Mouse (Mus musculus): ENCODE results near the gene Tas2r136. TPM values are rescaled to one million over a fixed set of nuclear protein-coding genes. Genes with fewer than 3 reads are reported as not detected.

Tas2r136 gene
- polyA plus RNA-seq (2012; fragmentation: generic; extraction: Trizol), result not detected

DNA sequence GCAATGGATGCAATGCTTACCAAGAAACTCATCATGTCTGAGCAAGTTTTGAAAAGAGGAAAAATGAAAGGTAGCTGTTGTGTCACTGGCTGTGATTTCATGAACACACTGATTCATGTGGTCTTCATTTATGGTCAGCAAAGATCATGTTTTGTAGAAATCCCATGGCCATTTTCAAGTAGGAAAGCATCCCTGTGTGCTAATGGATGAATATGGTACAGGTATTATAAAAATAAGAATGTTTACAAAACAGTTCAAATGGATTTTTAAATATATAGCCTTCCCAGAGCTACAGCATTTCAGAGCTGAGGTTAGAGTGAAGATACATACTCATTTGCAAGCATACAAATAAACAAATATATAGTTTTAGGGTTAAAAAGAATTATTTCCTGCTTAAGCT is at the start of gene Tas2r136:
TSS of gene Tas2r136 (minus strand) at position 101 of the 400 bp plus-strand sequence.
- TF ChIP-seq TCF12 (IDR thresholded peaks at IDR 0.05; ENCODE audit: insufficient read depth, poor library complexity, severe bottlenecking), result no peak
- no peak for TF ChIP-seq SRF (IDR thresholded peaks at IDR 0.05; ENCODE audit: control insufficient read depth, insufficient read length, low read depth)
- TF ChIP-seq USF1 (IDR thresholded peaks at IDR 0.05; ENCODE audit: low read depth), result no peak
- no peak for TF ChIP-seq TCF3 (IDR thresholded peaks at IDR 0.05; ENCODE audit: insufficient read length, low read depth)
- no peak for TF ChIP-seq MYOD1 (IDR thresholded peaks at IDR 0.05; ENCODE audit: control insufficient read depth in 1 of 3, insufficient read length in 2 of 3, low read depth in 2 of 3)
- no peak for TF ChIP-seq CEBPB (IDR thresholded peaks at IDR 0.05; ENCODE audit: insufficient read depth, poor library complexity, severe bottlenecking)
- no peak for TF ChIP-seq REST (IDR thresholded peaks at IDR 0.05; ENCODE audit: insufficient read depth, insufficient read length)
- no peak for TF ChIP-seq E2F4 (IDR thresholded peaks at IDR 0.05; ENCODE audit: insufficient read depth)
- TF ChIP-seq POLR2A (IDR thresholded peaks at IDR 0.05; ENCODE audit: insufficient read length, low read depth), result no peak
- no peak for TF ChIP-seq MYOG (IDR thresholded peaks at IDR 0.05; ENCODE audit: control insufficient read depth in 1 of 3, insufficient read depth in 1 of 3, insufficient read length in 2 of 3, low read depth in 2 of 3)
- Histone ChIP-seq H3ac (ENCODE audit: control insufficient read depth, insufficient read length) (no peak within 1 kb of the TSS), H3K27me3 (ENCODE audit: control insufficient read depth, insufficient read depth, insufficient read length) (no peaks in the 10 kb centered on the region), H3K36me3 (ENCODE audit: control insufficient read depth, insufficient read depth) (no peaks in the 10 kb centered on the region), H3K4me3 (no peak within 1 kb of the TSS), H3K4me2 (ENCODE audit: low read depth) (no peak within 1 kb of the TSS), H3K79me2 (ENCODE audit: control insufficient read depth, insufficient read depth) (no peaks in the 10 kb centered on the region)

- Histone ChIP-seq H3K36me3 (ENCODE audit: control insufficient read depth, insufficient read depth) (no peaks in the 10 kb centered on the region), H3ac (ENCODE audit: control insufficient read depth, insufficient read length) (no peak within 1 kb of the TSS), H3K27me3 (ENCODE audit: control insufficient read depth, insufficient read depth, insufficient read length) (no peaks in the 10 kb centered on the region), H3K4me3 (no peak within 1 kb of the TSS), H3K79me2 (ENCODE audit: control insufficient read depth, insufficient read depth) (no peaks in the 10 kb centered on the region), H3K4me2 (ENCODE audit: low read depth) (no peak within 1 kb of the TSS)
- TF ChIP-seq REST (IDR thresholded peaks at IDR 0.05; ENCODE audit: insufficient read depth, insufficient read length), result no peak
- no peak for TF ChIP-seq MYOG (IDR thresholded peaks at IDR 0.05; ENCODE audit: control insufficient read depth in 1 of 3, insufficient read depth in 1 of 3, insufficient read length in 2 of 3, low read depth in 2 of 3)
- no peak for TF ChIP-seq USF1 (IDR thresholded peaks at IDR 0.05; ENCODE audit: low read depth)
- TF ChIP-seq CEBPB (IDR thresholded peaks at IDR 0.05; ENCODE audit: insufficient read depth, poor library complexity, severe bottlenecking), result no peak
- no peak for TF ChIP-seq TCF3 (IDR thresholded peaks at IDR 0.05; ENCODE audit: insufficient read length, low read depth)
- TF ChIP-seq POLR2A (IDR thresholded peaks at IDR 0.05; ENCODE audit: insufficient read length, low read depth), result no peak
- no peak for TF ChIP-seq SRF (IDR thresholded peaks at IDR 0.05; ENCODE audit: control insufficient read depth, insufficient read length, low read depth)
- TF ChIP-seq E2F4 (IDR thresholded peaks at IDR 0.05; ENCODE audit: insufficient read depth), result no peak
- TF ChIP-seq TCF12 (IDR thresholded peaks at IDR 0.05; ENCODE audit: insufficient read depth, poor library complexity, severe bottlenecking), result no peak
- no peak for TF ChIP-seq POLR2AphosphoS2 (IDR thresholded peaks at IDR 0.05; ENCODE audit: insufficient read length, low read depth)
- TF ChIP-seq MYOD1 (IDR thresholded peaks at IDR 0.05; ENCODE audit: control insufficient read depth in 1 of 3, insufficient read length in 2 of 3, low read depth in 2 of 3), result no peak
- TF ChIP-seq MAX (IDR thresholded peaks at IDR 0.05; ENCODE audit: low read depth), result no peak
Measured at GRCm38 (mm10) chr6:132802518-132802917, 24.6 kb upstream of the Tas2r136 start, which contains the start of gene Tas2r117. Tas2r117 (plus strand) TSS chr6:132802818.

DNA sequence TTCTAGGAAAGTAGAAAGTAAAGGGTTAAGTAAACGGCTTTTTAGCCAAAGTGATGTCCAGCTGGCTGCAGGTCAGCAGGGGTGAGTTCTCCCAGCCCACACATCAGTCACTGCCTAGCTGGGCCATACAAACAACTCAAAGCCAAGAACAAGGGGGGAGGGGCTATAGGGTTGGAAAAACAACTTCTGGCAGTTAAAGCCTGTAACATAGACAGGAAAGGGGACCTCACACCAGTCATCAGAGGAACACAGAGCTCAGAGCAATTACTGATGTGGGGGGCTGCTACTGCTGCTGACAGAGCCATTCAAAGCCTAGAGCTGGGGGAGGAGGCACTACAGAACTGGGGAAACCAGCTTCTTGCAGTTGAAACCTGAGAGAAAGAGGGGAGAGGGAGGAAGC is 17.4 kb upstream of the Tas2r136 start:
- H3K4me3 ChIP-seq, result no peak overlapping the region
- H3K36me3 ChIP-seq (ENCODE audit: control insufficient read depth, insufficient read depth), result no peaks in the 10 kb centered on the region
- no peak overlapping the region for H3K4me2 ChIP-seq (ENCODE audit: low read depth)
- no peak overlapping the region for H3ac ChIP-seq (ENCODE audit: control insufficient read depth, insufficient read length)
- no peaks in the 10 kb centered on the region for H3K79me2 ChIP-seq (ENCODE audit: control insufficient read depth, insufficient read depth)
- H3K27me3 ChIP-seq (ENCODE audit: control insufficient read depth, insufficient read depth, insufficient read length), result no peaks in the 10 kb centered on the region
- no peak for TF ChIP-seq CEBPB (IDR thresholded peaks at IDR 0.05; ENCODE audit: insufficient read depth, poor library complexity, severe bottlenecking)
- no peak for TF ChIP-seq TCF3 (IDR thresholded peaks at IDR 0.05; ENCODE audit: insufficient read length, low read depth)
- no peak for TF ChIP-seq REST (IDR thresholded peaks at IDR 0.05; ENCODE audit: insufficient read depth, insufficient read length)
- TF ChIP-seq MYOD1 (IDR thresholded peaks at IDR 0.05; ENCODE audit: control insufficient read depth in 1 of 3, insufficient read length in 2 of 3, low read depth in 2 of 3), result no peak
- no peak for TF ChIP-seq SRF (IDR thresholded peaks at IDR 0.05; ENCODE audit: control insufficient read depth, insufficient read length, low read depth)
- TF ChIP-seq TCF12 (IDR thresholded peaks at IDR 0.05; ENCODE audit: insufficient read depth, poor library complexity, severe bottlenecking), result no peak
- TF ChIP-seq E2F4 (IDR thresholded peaks at IDR 0.05; ENCODE audit: insufficient read depth), result no peak
- TF ChIP-seq MAX (IDR thresholded peaks at IDR 0.05; ENCODE audit: low read depth), result no peak
- no peak for TF ChIP-seq MYOG (IDR thresholded peaks at IDR 0.05; ENCODE audit: control insufficient read depth in 1 of 3, insufficient read depth in 1 of 3, insufficient read length in 2 of 3, low read depth in 2 of 3)
- no peak for TF ChIP-seq USF1 (IDR thresholded peaks at IDR 0.05; ENCODE audit: low read depth)
- no peak for TF ChIP-seq POLR2AphosphoS2 (IDR thresholded peaks at IDR 0.05; ENCODE audit: insufficient read length, low read depth)
- no peak for TF ChIP-seq POLR2A (IDR thresholded peaks at IDR 0.05; ENCODE audit: insufficient read length, low read depth)

- Histone ChIP-seq H3ac (ENCODE audit: control insufficient read depth, insufficient read length) (no peak within 1 kb of the TSS), H3K79me2 (ENCODE audit: control insufficient read depth, insufficient read depth) (no peaks in the 10 kb centered on the region)
Measured at GRCm38 (mm10) chr6:132761831-132762230, 16.1 kb downstream of the Tas2r136 start, which contains the start of gene Tas2r102. Tas2r102 (plus strand) TSS chr6:132762131.

More at GRCm38 (mm10) chr6:132761831-132762230, 16.1 kb downstream of the Tas2r136 start, which contains the start of gene Tas2r102:
- no peaks in the 10 kb centered on the region for H3K27me3 ChIP-seq (ENCODE audit: control insufficient read depth, insufficient read depth, insufficient read length)
- H3K4me2 ChIP-seq (ENCODE audit: low read depth), result no peak within 1 kb of the TSS
- TF ChIP-seq POLR2AphosphoS2 (IDR thresholded peaks at IDR 0.05; ENCODE audit: insufficient read length, low read depth), result no peak
- TF ChIP-seq E2F4 (IDR thresholded peaks at IDR 0.05; ENCODE audit: insufficient read depth), result no peak
- no peak for TF ChIP-seq TCF3 (IDR thresholded peaks at IDR 0.05; ENCODE audit: insufficient read length, low read depth)
- no peak for TF ChIP-seq USF1 (IDR thresholded peaks at IDR 0.05; ENCODE audit: low read depth)
- no peak for TF ChIP-seq POLR2A (IDR thresholded peaks at IDR 0.05; ENCODE audit: insufficient read length, low read depth)
- TF ChIP-seq REST (IDR thresholded peaks at IDR 0.05; ENCODE audit: insufficient read depth, insufficient read length), result no peak
- no peaks in the 10 kb centered on the region for H3K36me3 ChIP-seq (ENCODE audit: control insufficient read depth, insufficient read depth)
- H3K4me3 ChIP-seq, result no peak within 1 kb of the TSS
